Mouse (Mus musculus) lung, postnatal 0 days (tissue): ENCODE data around the gene 4931414P19Rik. TPM values are rescaled to one million over a fixed set of nuclear protein-coding genes. Genes with fewer than 3 reads are reported as not detected.

ENCODE experiments used
- ATAC-seq: fragments of 200-750 bp; cut with Nextera tagmentation; 2 replicates; pipeline ENCODE4 v1.8.0; 2017; ENCODE audit warnings: moderate library complexity
- DNase-seq: peaks from one replicate; pipeline ENCODE4 v3.0.0-alpha.2; 2016; ENCODE audit warnings: low spot score
- H3K27ac ChIP-seq: fragments of 300-500 bp; sonication (generic); 2 replicates; pipeline ENCODE4 v1.5.1; 2014; ENCODE audit warnings: antibody characterized with exemption, mild to moderate bottlenecking, low read length, mixed read lengths
- H3K27me3 ChIP-seq: fragments of 300-500 bp; sonication (generic); replicated peaks from 2 replicates; pipeline ENCODE4 v1.6.1; 2014; ENCODE audit warnings: low read length, mixed read lengths; ENCODE audit not compliant: insufficient read depth
- H3K36me3 ChIP-seq: fragments of 300-500 bp; sonication (generic); 2 replicates; pipeline ENCODE4 v1.6.1; 2014; ENCODE audit warnings: low read length, mixed read lengths; ENCODE audit not compliant: insufficient read depth
- H3K4me1 ChIP-seq: fragments of 300-500 bp; sonication (generic); 2 replicates; pipeline ENCODE4 v1.6.1; 2014; ENCODE audit warnings: antibody characterized with exemption, low read depth, low read length, mixed read lengths; ENCODE audit not compliant: insufficient read depth
- H3K4me2 ChIP-seq: fragments of 300-500 bp; sonication (generic); replicated peaks from 2 replicates; pipeline ENCODE4 v1.6.1; 2014; ENCODE audit warnings: low read depth, mild to moderate bottlenecking, low read length, moderate library complexity, mixed read lengths
- H3K4me3 ChIP-seq: fragments of 300-500 bp; sonication (generic); 2 replicates; pipeline ENCODE4 v1.5.1; 2014; ENCODE audit warnings: low read depth, low read length
- H3K9ac ChIP-seq: fragments of 300-500 bp; sonication (generic); replicated peaks from 2 replicates; pipeline ENCODE4 v1.6.1; 2014; ENCODE audit warnings: low read depth, mild to moderate bottlenecking
- H3K9me3 ChIP-seq: fragments of 300-500 bp; sonication (generic); 2 replicates; pipeline ENCODE4 v1.6.1; 2016; ENCODE audit warnings: low read length, mixed read lengths
- CTCF ChIP-seq: IDR thresholded peaks from 2 replicates; pipeline ENCODE4 v1.5.1; 2016; ENCODE audit warnings: antibody characterized with exemption, mild to moderate bottlenecking
- EP300 ChIP-seq: IDR thresholded peaks from 2 replicates; pipeline ENCODE4 v1.6.1; 2016; ENCODE audit warnings: antibody characterized with exemption, mild to moderate bottlenecking, control low read depth
- WGBS: fragments of 180-500 bp; shearing (Covaris S2); extraction: QIAGEN DNeasy Blood & Tissue Kit; methylation state at CpG from one replicate; pipeline ENCODE4 v1.1.7; 2014; 5-methylcytosine and 5-hydroxymethylcytosine counted together
- polyA plus RNA-seq: library from polyadenylated mRNA; unstranded; fragments of >200 nt; fragmentation: Nextera tagmentation; extraction: Ambion mirVana; gene quantifications from 2 replicates; pipeline ENCODE4 v1.2.1, GENCODE M21; 2015

The 4931414P19Rik gene
- 3.8 and 6.2 TPM in 2 replicates for polyA plus RNA-seq

DNA sequence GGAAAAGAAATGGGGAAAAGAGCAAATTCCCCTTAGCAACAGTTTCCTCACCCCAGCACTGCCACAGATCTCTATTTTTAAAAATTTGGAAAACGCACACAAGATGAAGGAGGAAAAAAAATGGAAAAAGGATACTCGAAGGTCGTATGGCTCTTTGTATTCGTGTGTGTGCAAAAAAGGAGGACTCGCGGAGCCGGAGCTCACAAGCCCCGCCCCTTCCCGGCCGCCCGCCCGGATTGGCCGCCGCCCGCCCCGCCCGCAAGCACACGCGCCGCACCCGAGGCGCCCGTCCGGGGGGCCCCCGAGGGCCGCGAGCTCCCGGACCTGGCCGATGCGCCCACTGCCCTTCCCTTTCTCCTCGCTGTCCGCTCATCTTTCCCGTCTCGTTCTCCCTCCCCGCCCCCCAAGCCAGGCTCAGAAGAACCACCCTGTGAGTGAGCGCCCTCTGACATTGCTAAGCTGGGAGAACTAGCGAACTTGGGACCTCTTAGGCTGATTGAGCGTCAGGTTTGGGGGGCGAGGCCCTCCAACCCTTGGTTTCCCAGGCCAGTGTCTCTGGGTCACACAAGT, at the start of gene 4931414P19Rik:
4931414P19Rik (minus strand) TSS at position 242 of the 570 bp plus-strand sequence.
- TF ChIP-seq CTCF: no peak
- H3K4me1 ChIP-seq: no peaks in the 10 kb centered on the region
- WGBS: 1% methylated on average over 36 of the region's 39 CpGs

GRCm38 (mm10) chr14:54653496-54653895, 47.7 kb upstream of the 4931414P19Rik start:
- Histone ChIP-seq H3K4me3 (peak overlapping the region; percentile 56), H3K9me3 (no peaks in the 10 kb centered on the region), H3K27ac (peak overlapping the region; percentile 38; the same call in 1 of the 2 replicates), H3K4me2 (peak overlapping the region; percentile 63), H3K4me1 (peaks cover 9% of the 10 kb centered on the region; the same call in 1 of the 2 replicates), H3K27me3 (no peaks in the 10 kb centered on the region), H3K9ac (peak overlapping the region; percentile 44), H3K36me3 (peaks cover 32% of the 10 kb centered on the region)
- WGBS: 0% methylated on average over 12 of the region's 12 CpGs
- TF ChIP-seq CTCF: no peak; the same call in 1 of the 2 replicates
- no peak for TF ChIP-seq EP300
- ATAC-seq (peak; percentile 92), DNase-seq (peak; percentile 96)

More for the DNA sequence above, at the start of gene 4931414P19Rik:
- H3K27ac ChIP-seq: peak within 1 kb of the TSS; percentile 87
- H3K9ac ChIP-seq: peak within 1 kb of the TSS; percentile 47
- H3K4me3 ChIP-seq: peak within 1 kb of the TSS; percentile 47
- H3K27me3 ChIP-seq: no peaks in the 10 kb centered on the region
- H3K9me3 ChIP-seq: no peaks in the 10 kb centered on the region
- peak; percentile 92 for DNase-seq
- no peaks in the 10 kb centered on the region for H3K36me3 ChIP-seq
- ATAC-seq: peak; percentile 67
- peak within 1 kb of the TSS; percentile 62 for H3K4me2 ChIP-seq

GRCm38 (mm10) chr14:54652787-54653186, 47.0 kb upstream of the 4931414P19Rik start:
- Histone ChIP-seq H3K4me1 (peaks cover 9% of the 10 kb centered on the region; the same call in 1 of the 2 replicates), H3K4me2 (peak overlapping the region; percentile 63), H3K36me3 (peaks cover 31% of the 10 kb centered on the region), H3K9ac (0 out of 2 replicates have a peak overlapping the region, but pooled peaks have one; percentile 44), H3K4me3 (peak overlapping the region; percentile 56), H3K27ac (no peak overlapping the region; the same call in 1 of the 2 replicates), H3K27me3 (no peaks in the 10 kb centered on the region), H3K9me3 (no peaks in the 10 kb centered on the region)
- 0% methylated on average over 5 of the region's 7 CpGs for WGBS
- no peak for TF ChIP-seq EP300
- no peak for TF ChIP-seq CTCF
- ATAC-seq: no peak
- no peak for DNase-seq

- DNase-seq: no peak
- no peaks in the 10 kb centered on the region for H3K9me3 ChIP-seq
- 73% methylated on average over 4 of the region's 4 CpGs for WGBS
- no peak overlapping the region for H3K9ac ChIP-seq
- H3K4me2 ChIP-seq: no peak overlapping the region
- H3K27ac ChIP-seq: no peak overlapping the region
- H3K27me3 ChIP-seq: no peaks in the 10 kb centered on the region
- H3K36me3 ChIP-seq: peaks cover 27% of the 10 kb centered on the region; the same call in 1 of the 2 replicates
- H3K4me3 ChIP-seq: no peak overlapping the region
- TF ChIP-seq EP300 (no peak), CTCF (no peak)
- no peak for ATAC-seq
- H3K4me1 ChIP-seq: peaks cover 9% of the 10 kb centered on the region; the same call in 1 of the 2 replicates
Observed at GRCm38 (mm10) chr14:54651556-54651955, 45.8 kb upstream of the 4931414P19Rik start.

GRCm38 (mm10) chr14:54650621-54651454, 45.0 kb upstream of the 4931414P19Rik start:
- no peak overlapping the region for H3K4me2 ChIP-seq
- no peaks in the 10 kb centered on the region for H3K9me3 ChIP-seq
- TF ChIP-seq CTCF: peak; percentile 96
- TF ChIP-seq EP300: no peak
- peaks cover 34% of the 10 kb centered on the region; the same call in 1 of the 2 replicates for H3K36me3 ChIP-seq
- DNase-seq (peak; percentile 96), ATAC-seq (peak; percentile 62)
- H3K27ac ChIP-seq: no peak overlapping the region
- H3K4me1 ChIP-seq: peaks cover 9% of the 10 kb centered on the region; the same call in 1 of the 2 replicates
- H3K9ac ChIP-seq: no peak overlapping the region
- WGBS: 57% methylated on average over 22 of the region's 23 CpGs
- H3K27me3 ChIP-seq: no peaks in the 10 kb centered on the region
- no peak overlapping the region for H3K4me3 ChIP-seq

DNA sequence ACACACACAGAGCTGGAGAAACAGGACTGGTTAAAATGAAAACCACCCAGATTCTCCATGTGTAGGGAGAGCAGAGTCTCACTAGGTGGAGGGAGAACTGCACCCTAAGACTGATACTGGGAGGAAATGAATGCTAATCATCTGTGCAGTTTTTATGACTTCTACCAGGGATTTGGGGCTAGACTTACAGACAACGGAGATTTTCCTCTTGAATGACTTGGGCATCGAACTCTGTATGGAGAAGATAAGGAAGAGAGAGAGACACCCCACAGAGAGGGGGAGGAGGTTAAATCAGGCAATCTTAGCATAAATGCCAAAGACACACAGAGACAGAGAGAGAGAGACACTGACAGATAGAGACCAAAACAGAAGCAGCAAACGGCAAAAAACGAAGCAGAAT, 42.1 kb upstream of the 4931414P19Rik start:
- Histone ChIP-seq H3K36me3 (peaks cover 50% of the 10 kb centered on the region), H3K9ac (no peak overlapping the region), H3K27me3 (no peaks in the 10 kb centered on the region), H3K27ac (no peak overlapping the region), H3K4me3 (no peak overlapping the region), H3K4me2 (no peak overlapping the region), H3K9me3 (no peaks in the 10 kb centered on the region), H3K4me1 (no peaks in the 10 kb centered on the region; the same call in 1 of the 2 replicates)
- ATAC-seq (no peak), DNase-seq (no peak)
- 75% methylated on average over 4 of the region's 4 CpGs for WGBS
- TF ChIP-seq EP300 (no peak), CTCF (no peak)
